Mouse (Mus musculus): ENCODE results near the gene Map4k4.

DNA sequence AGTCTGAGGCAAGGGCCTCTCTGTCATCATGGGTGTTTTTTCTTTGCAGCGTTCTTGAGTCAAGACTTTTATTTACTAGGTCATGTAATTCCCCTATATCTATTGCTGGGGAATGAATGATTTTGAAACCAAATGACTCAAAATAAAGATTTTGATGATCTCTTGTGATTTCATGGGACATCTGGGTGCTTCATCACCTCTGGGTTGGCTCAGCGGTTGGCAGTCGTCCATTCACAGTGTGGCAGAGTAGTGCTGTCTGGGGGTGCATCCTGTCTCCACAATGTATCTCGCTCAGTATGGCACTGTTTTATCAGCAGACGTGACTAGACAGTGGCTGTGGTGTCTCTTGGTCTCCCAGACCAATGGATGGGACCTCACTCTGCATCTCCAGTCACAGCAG is 155.2 kb downstream of the Map4k4 start:
- no peak for TF ChIP-seq CTCF (IDR thresholded peaks at IDR 0.05; ENCODE audit: borderline replicate concordance, insufficient read depth, low read depth, low read length)
- TF ChIP-seq POLR2A (IDR thresholded peaks at IDR 0.05; ENCODE audit: borderline replicate concordance, insufficient read depth, low read length) = no peak
